Mouse (Mus musculus) c-Kit-positive CD71-positive TER-119-negative erythroid progenitor cells, embryonic 14.5 days (primary cell): ENCODE results near the gene Mpped2.

Experiments
- DNase-seq: peaks from one replicate; pipeline ENCODE4 v3.0.0-alpha.2; 2013; ENCODE audit warnings: low read depth

The Mpped2 gene

DNA sequence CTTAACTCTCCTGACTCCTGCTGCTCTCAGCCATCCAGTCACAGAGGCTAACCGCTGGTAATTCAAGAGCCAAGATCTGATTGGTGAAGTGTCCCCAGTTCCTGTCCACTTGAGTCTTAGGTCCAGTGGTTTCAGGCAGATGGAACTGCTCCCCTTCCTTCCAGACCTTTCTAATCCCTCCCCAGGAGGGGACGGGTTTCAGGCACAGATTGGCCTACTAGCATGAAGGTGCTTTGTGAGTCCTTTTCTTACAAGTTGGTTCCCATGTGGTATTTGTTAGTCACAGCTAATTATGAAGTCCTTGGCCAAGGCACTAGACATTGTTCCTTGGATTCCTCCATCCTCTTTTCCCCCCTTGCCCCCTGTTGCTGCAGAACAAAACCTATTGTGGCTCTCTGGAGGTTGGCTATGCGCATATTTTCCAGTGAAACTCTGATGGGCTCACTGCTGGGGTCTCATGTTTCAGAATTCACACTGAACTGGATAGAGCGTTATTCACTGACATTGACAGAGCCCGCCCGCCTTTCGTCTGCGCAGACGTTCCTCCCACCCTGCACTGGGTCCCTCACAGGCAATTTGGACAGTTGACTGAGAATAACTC is 163.4 kb downstream of the Mpped2 start:
- DNase-seq: no peak

DNA sequence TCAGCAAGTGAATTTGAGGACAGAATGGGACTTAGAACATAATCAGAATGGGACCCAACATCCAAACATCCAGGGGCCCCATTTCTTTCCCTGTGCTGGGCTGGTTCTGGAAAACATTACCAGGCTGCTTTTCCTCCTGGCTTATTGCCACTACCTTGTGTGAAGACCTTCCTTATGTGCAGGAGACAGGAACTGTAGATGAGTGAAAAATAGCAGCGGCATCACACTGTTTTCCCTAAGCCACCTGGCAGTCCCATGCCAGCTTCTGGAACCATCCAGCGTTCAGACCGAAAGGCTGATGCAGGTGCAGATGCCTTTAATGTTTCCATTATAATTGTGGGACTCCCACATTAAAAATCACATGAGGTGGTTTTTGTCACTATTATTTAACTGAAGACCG is 164.2 kb downstream of the Mpped2 start:
- no peak for DNase-seq

DNA sequence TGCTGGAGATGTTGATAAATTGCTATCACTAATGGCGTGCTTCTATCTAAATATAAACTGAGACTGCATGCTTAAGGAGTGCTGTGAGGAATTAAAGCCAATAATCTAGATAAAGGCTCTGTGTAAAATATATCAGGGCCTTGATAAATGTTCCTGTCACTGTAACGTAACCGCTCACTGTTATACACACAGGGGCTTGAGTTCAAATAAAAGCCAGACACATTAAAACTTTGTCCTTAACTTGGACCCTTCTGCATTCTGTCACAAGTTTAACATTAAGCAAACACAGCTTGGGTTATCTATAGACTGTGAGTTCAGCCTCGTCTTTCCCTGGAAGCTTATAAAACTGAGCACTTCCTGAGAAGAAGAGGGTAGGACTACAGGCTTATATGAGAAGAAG is 164.6 kb downstream of the Mpped2 start:
- no peak for DNase-seq

DNA sequence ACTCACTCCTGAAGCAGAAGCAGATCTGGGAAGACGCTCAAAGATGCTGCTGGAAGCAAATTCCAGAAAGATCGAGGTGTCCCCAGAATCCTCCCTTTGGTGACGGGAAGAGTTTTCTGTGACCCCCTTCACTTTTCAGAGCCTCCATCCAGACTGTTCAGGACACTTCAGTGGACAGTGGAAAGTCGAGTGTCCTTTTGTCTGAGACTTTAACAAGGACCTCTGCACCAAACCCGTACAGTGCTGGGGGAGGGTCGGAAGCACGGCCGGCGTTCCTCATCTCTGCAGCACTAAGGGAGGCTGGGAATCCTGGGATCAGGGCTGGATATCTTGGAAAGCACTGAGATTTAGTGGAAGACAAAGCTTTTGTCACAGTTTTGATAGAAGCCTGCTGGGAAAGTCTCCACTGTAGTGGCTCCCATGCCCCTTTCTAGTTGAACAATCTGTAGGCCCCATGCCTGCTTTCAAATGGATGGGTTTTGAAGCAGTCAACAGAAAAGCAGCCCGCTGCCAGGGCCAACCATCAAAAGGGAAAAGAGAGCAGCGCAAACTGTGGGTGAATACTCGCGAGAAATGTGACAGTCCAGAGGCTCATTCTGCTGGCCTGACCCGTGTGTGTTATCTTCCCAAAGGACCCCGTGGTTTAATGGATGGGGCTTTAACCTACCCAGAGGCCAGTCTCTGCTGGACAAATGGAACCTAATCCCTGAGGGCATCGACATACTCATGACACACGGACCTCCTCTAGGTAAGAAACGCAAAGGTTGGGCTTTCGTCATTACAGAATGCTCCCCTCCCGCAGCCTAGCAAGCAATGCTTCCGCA is 168.0 kb downstream of the Mpped2 start:
- no peak for DNase-seq

DNA sequence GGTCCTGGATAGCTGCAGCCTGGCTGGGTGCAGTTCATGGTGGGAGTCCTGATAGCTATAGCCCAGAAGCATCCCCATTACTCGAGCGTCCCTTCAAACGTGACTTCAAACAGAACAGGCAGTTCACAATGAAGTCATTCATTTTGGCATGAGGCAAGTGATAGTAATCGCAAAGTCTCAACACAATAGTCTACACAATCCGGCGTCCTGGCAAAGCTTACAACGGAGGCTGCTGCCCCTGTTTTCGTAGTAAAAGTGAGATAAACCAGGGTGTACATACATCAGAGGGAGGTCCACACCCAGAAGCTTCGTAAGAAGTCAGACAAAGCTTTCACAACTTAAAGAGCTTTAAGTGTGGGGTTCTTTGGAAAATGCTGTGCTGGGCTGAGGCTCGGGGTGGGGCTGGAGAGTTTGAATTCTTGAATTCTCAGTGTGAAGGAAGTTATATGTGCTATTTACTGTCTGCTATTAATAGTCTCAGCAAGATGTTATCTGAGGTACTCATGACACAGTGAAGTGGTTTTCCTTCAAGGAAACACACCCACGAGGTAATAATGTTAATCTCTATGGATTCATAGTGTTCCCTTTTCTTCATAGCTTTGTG is 170.1 kb downstream of the Mpped2 start:
- DNase-seq: no peak

DNA sequence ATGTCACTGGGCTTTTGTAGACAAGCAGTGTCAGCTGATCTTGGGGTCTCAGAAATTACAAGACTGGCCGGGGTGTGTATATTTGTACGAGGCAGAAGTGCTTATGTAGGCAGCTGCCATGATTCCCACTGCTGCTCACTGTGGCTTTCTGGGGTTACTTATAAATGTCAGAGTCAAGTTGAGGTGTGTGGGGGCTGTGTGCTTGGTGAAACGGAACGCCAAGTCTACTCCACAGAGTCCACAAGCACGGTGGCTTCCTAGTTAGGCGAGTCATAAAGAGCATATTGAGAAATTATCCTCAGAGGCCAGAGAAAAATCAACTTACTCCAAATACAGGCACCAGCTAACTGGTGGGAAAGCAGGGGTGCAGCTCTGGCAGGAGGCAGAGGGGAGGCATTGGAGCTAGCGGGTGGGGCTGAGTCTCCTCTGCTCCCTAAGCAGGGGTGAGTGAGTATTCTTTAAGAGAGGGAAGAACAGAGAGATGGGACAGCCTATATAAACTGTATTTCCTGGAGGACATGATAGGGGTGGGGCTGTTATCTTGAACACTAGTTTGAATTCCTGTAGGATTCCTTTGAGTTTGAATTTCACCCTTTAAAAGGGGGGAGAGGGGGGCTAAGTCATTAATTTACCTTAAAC is 172.2 kb downstream of the Mpped2 start:
- no peak for DNase-seq

DNA sequence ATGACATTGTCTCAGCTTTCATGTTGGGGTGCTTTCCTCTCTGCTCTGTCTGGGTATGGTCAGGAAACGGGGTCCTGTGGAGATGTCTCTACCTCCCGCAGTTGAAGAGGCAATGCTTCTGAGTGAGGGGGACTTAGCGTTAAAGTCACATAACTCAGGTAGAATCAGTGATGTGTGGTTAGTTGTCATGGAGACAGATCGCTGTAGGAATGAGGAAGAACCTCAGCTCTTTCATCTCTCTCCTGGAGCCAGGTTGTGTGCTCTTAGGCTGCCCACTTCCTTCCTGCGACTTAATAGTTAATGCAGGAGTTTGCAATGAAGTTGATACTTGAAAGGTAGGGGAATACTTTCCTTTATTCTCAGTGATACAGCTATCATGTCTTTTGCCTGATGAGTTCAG is 173.2 kb downstream of the Mpped2 start:
- DNase-seq: no peak

DNA sequence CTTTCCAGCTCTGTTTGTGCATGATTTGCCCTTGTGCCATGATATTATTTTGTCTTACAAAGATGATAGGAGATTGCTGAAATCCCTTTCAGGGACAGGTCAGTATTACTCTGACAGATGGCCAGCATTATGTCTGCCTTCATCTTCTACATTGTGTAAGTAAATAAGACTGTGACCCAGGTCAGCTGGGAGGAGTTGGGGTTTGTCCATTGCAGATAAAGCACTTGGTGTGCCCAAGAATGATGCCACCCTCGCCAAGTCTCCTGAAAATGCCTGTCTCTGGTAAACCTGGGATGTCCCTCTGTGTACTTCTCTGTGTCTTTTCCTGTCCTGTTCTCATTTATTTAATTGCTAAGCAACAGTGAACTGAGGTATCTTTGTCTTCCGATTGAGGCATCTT is 177.8 kb downstream of the Mpped2 start:
- no peak for DNase-seq

DNA sequence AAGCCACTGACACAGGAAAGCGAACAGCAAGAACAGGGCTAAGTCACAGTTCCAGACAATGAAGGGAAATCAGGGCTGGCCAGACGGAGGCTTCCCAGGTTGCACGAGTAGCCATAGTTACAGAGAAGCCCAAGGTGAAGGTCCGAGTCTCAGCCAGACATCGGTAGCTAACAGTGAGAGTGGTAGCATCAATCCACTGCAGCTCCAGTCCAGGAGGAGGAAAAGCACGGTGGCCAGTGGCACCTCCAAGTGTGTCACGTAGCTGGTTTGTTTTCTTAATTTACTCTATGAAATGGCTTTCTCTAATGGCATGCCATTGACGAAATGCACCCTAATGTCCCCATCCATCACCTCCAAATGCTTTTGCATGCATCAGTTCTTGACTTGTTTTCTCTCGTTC is 180.1 kb downstream of the Mpped2 start:
- DNase-seq: no peak

DNA sequence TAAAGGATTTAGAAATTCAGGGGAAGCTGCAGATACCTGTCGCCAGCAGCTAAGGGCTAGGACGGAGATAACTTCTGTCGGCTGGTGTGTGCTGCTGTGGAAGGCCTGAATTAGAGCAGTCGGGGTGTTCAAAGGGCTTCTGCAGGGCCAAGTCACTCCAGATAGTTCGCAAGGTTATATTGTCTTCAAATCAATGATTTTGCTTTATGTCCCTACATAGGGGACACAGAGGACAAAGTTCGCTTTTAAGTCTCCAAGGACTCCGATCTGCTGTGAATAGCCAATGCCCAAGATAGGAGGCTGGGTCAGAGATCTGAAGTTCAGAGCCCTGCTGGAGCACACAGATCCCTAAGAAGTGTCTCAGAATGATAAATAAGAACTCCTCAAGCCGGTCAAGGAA is 190.3 kb downstream of the Mpped2 start:
- DNase-seq: no peak

DNA sequence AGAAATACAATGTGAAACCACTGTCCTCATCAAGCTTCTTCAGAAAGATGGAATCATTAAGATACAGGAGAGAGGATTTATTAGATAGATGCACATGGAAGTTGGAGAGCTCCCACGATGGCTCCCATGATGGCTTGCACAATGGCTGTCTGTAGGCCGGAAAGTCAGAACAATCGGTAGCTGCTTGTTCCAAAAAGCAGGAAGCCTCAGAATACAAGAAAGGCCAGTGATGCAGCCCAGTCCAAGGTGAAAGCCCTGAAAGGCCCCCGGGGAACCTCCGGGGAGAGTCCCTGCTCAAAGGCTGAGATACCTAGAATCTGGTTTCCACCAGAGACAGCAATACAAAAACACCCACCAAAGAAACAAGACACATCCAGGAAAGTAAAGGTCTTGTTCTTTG is 195.1 kb downstream of the Mpped2 start:
- DNase-seq: no peak

DNA sequence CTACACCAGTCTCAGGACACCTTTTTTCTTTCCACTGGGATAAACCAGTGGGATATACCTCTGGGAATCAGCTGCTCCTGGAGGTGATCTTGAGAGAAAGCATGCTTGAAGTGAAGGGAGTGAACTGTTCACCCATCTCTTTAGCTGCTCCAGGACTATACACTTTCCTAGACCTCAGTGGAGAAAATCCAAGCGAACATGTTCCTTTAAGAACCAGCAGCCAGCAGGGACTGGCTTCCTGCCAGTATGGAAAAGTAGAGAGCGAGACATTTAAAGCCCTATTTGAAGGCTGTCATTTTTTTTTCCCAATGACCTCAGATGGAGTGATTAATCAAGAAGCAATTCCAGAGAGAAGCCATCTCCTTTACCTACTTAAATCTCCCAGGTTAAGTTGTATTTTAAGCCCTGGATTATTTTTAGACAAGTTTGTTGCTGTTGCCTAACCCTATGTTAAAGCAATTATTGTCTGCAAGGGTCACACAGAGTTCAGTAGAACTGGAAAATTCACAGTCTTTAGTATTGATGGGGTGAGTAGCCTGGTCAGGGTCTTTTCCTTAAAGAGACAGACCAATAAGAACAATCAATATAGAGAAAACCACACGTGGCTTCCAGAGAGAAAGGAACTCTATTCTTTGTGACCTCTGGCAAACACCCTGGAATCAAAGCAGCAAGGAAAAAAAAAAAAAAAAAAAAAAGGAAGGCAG is 196.4 kb downstream of the Mpped2 start:
- DNase-seq: no peak

DNA sequence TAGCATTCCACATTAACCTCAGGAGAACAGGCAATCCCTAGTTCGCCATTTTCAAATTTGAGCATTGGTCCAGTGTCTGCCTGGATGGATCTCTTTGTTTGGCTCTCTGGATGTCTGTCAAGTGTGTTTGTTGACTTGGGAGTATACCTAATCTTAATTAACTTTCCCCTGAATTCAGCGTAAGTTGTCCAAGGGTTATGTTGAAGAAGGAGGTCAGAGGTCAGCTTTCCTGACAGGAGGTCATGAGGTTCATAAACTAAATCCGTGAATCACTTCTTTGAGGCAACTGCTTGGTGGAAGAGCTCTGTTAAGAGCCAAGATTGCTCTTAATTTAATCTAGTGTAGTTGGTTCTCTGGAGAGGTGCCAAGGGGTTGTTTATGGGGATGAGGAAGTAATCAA is 200.3 kb downstream of the Mpped2 start:
- DNase-seq: no peak

DNA sequence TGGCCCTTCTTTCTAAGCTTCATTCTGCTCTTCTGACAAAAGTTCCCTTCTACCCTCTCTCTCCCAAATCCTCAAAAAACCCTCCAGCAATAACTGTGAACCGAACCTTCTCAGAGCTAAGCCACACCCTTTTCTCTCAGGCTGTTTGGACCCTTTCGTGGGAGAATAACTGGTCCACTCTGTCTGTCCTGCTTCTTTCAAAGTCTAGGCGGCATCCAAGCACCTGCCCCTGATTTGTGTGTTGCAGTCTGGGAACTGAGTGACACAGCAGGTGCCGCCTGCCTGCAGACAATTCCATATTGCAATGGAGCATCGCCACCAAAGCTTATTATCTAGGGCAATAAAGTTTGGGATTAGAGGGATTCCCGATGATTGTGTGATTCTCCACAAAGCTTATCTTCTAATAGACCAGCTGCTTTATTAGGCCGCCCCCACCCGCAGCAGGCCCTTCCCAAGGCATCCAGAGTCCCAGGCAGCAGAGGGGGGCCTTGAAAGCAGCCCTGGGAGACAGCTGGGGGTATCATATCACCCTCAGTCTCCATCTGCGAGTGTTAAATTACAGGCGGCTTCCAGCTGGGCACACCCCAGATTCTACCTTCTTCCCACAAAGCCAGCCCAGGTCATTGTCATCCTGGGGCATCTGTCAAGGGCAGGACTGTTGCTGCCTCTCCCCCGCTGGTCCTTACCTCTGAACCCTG is 202.4 kb downstream of the Mpped2 start:
- DNase-seq: no peak

DNA sequence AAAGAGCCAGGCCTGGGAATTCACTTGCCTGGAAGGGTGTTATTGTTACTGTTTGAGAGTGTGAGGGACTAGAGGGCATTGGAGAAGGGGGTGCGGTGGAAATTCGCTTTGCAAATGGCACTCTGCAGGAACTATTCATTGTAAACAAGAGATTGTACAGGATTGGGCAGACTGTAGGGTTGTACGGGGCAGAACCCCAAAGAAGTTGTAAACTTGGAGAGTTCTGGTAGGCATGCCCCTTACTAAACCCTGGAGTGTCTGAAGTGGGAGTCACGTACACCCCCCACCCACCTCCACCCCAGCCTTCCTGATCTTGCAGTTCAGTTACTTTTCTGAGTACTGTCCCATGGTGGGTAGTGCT is 202.9 kb downstream of the Mpped2 start:
- DNase-seq: no peak

DNA sequence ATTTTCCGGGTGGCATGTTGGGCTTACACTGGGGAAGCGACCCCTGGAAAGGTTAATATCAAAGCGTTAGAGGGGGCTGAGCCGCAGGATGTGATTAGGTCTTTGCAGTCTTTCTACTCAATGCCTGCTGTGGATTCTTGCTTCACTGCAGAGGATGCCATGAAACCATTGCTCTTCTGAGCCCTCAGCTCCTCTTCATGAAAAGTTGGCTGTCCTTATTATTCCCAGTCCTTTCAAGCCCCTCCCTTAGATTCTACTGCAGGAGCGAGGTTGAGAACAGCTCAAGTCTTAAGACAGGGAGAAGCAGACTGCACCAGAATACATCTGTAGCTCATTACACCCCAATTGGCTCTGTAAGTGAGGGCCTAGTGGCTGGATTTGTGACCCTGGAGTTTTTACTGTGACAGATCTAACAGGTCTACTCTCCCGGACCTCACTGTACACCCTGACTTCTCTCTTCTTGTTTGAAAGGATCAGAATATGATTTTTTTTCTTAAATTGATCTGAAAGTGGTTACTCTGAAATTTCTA is 218.9 kb downstream of the Mpped2 start:
- no peak for DNase-seq
